Mouse (Mus musculus) midbrain, embryonic 15.5 days (tissue): Measurements from ENCODE around the gene Mrps18a. TPM values are rescaled to one million over a fixed set of nuclear protein-coding genes. Genes with fewer than 3 reads are reported as not detected.

Experiments used
- ATAC-seq: fragments of 200-750 bp; cut with Nextera tagmentation; replicated peaks from 2 replicates; pipeline ENCODE4 v1.8.0; 2017; ENCODE audit warnings: moderate TSS enrichment
- H3K27ac ChIP-seq: fragments of 300-500 bp; sonication (generic); 2 replicates; pipeline ENCODE4 v1.5.1; 2015; ENCODE audit warnings: mild to moderate bottlenecking, inconsistent platforms
- H3K27me3 ChIP-seq: fragments of 300-500 bp; sonication (generic); replicated peaks from 2 replicates; pipeline ENCODE4 v1.6.1; 2015; ENCODE audit warnings: inconsistent platforms
- H3K36me3 ChIP-seq: fragments of 300-500 bp; sonication (generic); replicated peaks from 2 replicates; pipeline ENCODE4 v1.6.1; 2015; ENCODE audit warnings: inconsistent platforms
- H3K4me1 ChIP-seq: fragments of 300-500 bp; sonication (generic); 2 replicates; pipeline ENCODE4 v1.6.1; 2015; ENCODE audit warnings: inconsistent platforms
- H3K4me2 ChIP-seq: fragments of 300-500 bp; sonication (generic); 2 replicates; pipeline ENCODE4 v1.6.1; 2015; ENCODE audit warnings: inconsistent platforms, mild to moderate bottlenecking, moderate library complexity
- H3K4me3 ChIP-seq: fragments of 300-500 bp; sonication (generic); 2 replicates; pipeline ENCODE4 v1.5.1; 2015; ENCODE audit warnings: mild to moderate bottlenecking, inconsistent platforms
- H3K9ac ChIP-seq: fragments of 300-500 bp; sonication (generic); 2 replicates; pipeline ENCODE4 v1.6.1; 2015; ENCODE audit warnings: mild to moderate bottlenecking, inconsistent platforms
- H3K9me3 ChIP-seq: fragments of 300-500 bp; sonication (generic); 2 replicates; pipeline ENCODE4 v1.6.1; 2016; ENCODE audit warnings: inconsistent platforms
- WGBS: fragments of 180-500 bp; shearing (Covaris S2); methylation state at CpG from one replicate; pipeline ENCODE4 v1.1.7; 2015; ENCODE audit warnings: mixed read lengths; 5-methylcytosine and 5-hydroxymethylcytosine counted together
- polyA plus RNA-seq: library from polyadenylated mRNA; unstranded; fragments of >200 nt; fragmentation: Nextera tagmentation; extraction: Ambion mirVana; gene quantifications from 2 replicates; pipeline ENCODE4 v1.2.1, GENCODE M21; 2015

The Mrps18a gene
- polyA plus RNA-seq, 1 experiment from 2014 or later, result 147 TPM

DNA sequence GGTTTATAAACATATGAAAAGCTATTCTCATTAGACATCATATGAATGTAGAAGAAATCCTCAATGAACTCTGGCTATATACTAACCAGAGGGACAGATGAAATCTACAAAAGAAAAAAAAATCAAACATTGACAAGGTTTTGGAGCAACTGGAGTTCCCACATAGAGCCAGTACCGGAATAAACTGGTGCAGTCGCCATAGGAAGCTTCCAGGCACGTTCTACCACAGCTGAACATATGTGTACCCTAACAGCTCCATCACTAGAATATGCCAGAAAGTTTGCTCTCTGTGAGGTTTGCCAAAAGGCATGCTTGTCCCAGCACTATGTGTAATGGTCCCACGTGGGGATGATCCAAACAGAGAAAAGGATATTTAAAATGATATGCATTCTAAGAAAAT is 2.5 kb upstream of the Mrps18a start:
- Histone ChIP-seq H3K27me3 (peaks cover 15% of the 10 kb centered on the region), H3K4me3 (no peak overlapping the region), H3K36me3 (no peaks in the 10 kb centered on the region), H3K4me2 (no peak overlapping the region), H3K4me1 (peaks cover 20% of the 10 kb centered on the region), H3K9me3 (no peaks in the 10 kb centered on the region), H3K9ac (no peak overlapping the region), H3K27ac (no peak overlapping the region)
- ATAC-seq, result no peak
- 80% methylated on average over 4 of the region's 4 CpGs for WGBS

DNA sequence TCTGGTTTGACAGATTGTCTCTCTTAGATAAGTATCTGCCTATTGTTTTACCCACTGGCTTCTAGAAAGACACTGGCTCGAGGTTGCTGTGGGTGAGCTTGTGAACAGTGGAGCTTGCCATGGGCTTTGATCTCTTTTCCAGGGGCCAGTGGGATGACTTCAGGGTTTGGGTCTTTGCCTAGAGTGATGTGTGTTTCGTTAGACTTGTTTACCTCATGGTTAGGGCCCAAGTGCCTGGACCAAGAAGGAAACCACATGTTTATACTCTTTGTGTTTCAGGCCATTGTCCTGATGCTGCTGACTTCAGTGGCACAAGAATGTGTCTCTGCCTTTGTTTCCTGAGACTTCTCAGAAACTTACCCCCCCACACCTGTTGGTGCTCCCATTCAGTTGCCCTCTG is 4.7 kb downstream of the Mrps18a start:
- 78% methylated on average over 2 of the region's 2 CpGs for WGBS

DNA sequence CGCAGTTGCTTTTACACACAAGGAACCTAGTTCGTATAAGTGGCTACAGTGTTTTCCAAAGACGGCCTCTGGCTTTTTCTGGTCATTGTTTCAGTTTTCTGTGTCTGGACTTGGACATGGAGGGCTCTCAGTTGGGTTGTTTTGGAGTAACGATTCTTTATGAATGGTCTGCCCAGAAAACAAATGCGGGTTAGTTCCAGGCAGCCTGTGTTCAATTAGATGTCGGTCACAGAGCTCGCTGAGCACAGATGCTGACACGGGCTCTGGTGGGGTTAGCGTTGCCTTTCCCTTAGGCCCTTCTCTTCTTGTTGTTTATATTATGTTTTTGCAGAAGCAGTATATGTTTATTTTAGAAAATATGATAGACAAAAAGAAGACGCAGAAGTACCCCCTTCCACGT is 5.4 kb downstream of the Mrps18a start:
- no peak overlapping the region for H3K4me3 ChIP-seq
- 90% methylated on average over 11 of the region's 11 CpGs for WGBS
- no peaks in the 10 kb centered on the region for H3K27me3 ChIP-seq
- no peak for ATAC-seq
- no peak overlapping the region for H3K27ac ChIP-seq
- no peak overlapping the region for H3K4me2 ChIP-seq
- H3K9me3 ChIP-seq, result no peaks in the 10 kb centered on the region
- H3K36me3 ChIP-seq, result peaks cover 14% of the 10 kb centered on the region; the same call in 1 of the 2 replicates
- H3K4me1 ChIP-seq, result peaks cover 17% of the 10 kb centered on the region
- no peak overlapping the region for H3K9ac ChIP-seq

More for the DNA sequence above, 4.7 kb downstream of the Mrps18a start:
- no peak overlapping the region for H3K9ac ChIP-seq
- no peak overlapping the region for H3K4me2 ChIP-seq
- no peak overlapping the region for H3K27ac ChIP-seq
- ATAC-seq, result no peak
- peaks cover 13% of the 10 kb centered on the region; the same call in 1 of the 2 replicates for H3K36me3 ChIP-seq
- H3K27me3 ChIP-seq, result no peaks in the 10 kb centered on the region
- H3K4me3 ChIP-seq, result no peak overlapping the region
- no peaks in the 10 kb centered on the region for H3K9me3 ChIP-seq
- peaks cover 17% of the 10 kb centered on the region for H3K4me1 ChIP-seq

DNA sequence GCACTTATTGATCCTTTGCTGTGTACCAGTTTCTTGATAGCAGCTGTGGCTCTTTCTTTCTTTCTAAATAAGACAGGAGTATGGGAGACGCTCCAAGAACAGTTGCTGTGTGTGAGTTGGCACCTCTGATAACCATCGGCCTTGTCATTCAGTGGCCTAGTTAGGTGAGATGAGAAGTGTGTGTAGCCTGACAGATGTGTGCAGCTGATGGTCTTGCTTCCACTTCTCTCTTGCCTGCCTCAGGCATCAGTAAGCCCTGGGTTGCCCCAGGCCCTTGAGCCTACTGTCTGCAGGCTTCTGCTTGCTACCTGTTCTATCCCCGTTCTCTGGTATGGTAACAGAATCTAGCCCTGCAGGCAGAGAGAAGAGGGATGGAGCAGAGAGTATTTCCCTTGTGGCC is 6.1 kb downstream of the Mrps18a start:
- H3K4me1 ChIP-seq, result peaks cover 10% of the 10 kb centered on the region
- no peak overlapping the region for H3K4me2 ChIP-seq
- no peak overlapping the region for H3K27ac ChIP-seq
- WGBS, result 83% methylated on average over 3 of the region's 3 CpGs
- H3K9ac ChIP-seq, result no peak overlapping the region
- H3K9me3 ChIP-seq, result no peaks in the 10 kb centered on the region
- no peaks in the 10 kb centered on the region for H3K27me3 ChIP-seq
- H3K4me3 ChIP-seq, result no peak overlapping the region
- peaks cover 15% of the 10 kb centered on the region; the same call in 1 of the 2 replicates for H3K36me3 ChIP-seq
- no peak for ATAC-seq

DNA sequence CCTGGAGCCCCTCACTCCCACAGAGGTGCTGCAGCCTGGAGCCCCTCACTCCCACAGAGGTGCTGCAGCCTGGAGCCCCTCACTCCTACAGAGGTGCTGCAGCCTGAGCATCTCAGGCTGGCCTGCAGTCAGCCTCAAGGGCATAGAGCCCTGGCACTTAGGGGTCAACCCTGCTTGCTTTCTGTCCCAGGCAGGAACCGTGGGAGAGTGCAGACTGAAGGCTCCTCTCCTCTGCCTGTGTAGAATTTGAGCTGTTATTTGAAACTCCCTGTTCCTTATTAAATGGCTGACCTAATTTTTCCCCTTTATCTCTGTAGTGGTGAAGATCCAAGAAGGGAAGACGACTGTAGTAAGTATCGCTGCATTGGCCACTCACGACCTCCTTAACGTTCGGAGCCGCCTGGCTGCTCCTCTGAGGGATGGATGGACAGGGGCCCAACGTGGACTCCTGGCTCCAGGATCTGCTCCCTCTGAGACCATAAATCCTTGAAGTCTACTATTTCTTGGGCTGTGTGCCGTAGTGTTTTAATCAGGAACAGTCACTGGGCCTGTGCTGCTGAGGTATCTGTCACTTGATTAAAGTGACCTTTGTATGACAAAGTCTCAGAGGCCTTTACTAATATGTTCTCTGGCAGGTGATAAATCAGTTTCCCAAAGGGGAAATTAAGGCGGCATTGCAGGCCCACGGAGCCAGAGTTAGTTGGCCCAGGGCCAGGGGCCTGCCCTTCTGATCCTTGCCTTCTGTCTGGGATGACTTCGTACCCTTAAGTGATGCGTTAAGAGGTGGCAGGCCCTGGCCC is 7.0 kb downstream of the Mrps18a start:
- H3K27me3 ChIP-seq, result no peaks in the 10 kb centered on the region
- ATAC-seq, result no peak
- peaks cover 22% of the 10 kb centered on the region; the same call in 1 of the 2 replicates for H3K36me3 ChIP-seq
- no peak overlapping the region for H3K4me2 ChIP-seq
- no peaks in the 10 kb centered on the region for H3K9me3 ChIP-seq
- H3K9ac ChIP-seq, result no peak overlapping the region
- no peak overlapping the region for H3K4me3 ChIP-seq
- H3K27ac ChIP-seq, result no peak overlapping the region
- 86% methylated on average over 13 of the region's 13 CpGs for WGBS
- H3K4me1 ChIP-seq, result peaks cover under 1% of the 10 kb centered on the region; the same call in 1 of the 2 replicates

DNA sequence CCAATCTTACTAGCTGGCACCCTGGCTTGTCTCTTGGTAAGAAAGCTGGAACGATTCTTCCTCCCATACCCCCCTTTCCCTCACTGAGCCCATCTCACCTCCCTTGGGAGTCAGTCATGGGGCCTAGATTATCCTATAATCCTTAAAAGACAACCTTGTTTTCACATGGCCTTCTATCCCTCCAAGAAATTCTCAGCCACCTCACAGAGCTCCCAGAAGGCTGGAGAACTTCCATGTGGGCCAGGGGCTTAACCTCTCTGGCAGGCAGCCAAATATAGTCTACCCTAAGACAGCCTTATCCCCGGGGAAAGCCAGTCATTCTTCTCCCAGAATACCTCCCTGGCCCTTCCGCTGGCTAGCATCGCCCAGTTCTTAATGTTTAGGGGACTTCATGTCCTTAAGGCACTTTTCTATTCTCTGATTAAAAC is 7.7 kb downstream of the Mrps18a start:
- no peak for ATAC-seq
- H3K4me3 ChIP-seq, result no peak overlapping the region
- WGBS, result 60% methylated on average over 4 of the region's 4 CpGs
- no peak overlapping the region for H3K9ac ChIP-seq
- H3K36me3 ChIP-seq, result peaks cover 28% of the 10 kb centered on the region
- no peaks in the 10 kb centered on the region; the same call in 1 of the 2 replicates for H3K4me1 ChIP-seq
- H3K4me2 ChIP-seq, result no peak overlapping the region
- no peaks in the 10 kb centered on the region for H3K9me3 ChIP-seq
- no peak overlapping the region for H3K27ac ChIP-seq
- no peaks in the 10 kb centered on the region for H3K27me3 ChIP-seq

DNA sequence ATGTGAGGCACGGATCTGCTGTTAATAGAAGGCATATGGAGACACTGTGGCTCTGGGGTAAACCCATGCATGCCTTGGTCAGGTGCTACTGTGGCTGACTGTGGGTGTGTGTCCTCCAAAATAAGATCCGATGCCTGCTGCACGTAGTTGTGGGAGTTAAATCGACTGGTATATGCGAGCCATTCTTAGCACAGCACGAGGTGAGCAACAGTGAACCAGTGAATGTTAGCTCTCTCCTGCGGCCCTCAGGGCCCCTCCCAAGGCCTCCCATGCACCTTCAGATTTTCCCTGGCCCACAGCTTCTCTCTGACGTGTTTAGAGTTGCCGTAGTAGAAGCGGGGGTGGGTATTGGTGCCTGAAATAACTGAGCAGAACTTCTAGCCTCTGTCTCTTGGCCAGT is 8.9 kb downstream of the Mrps18a start:
- no peak overlapping the region for H3K27ac ChIP-seq
- ATAC-seq, result no peak
- 91% methylated on average over 10 of the region's 10 CpGs for WGBS

DNA sequence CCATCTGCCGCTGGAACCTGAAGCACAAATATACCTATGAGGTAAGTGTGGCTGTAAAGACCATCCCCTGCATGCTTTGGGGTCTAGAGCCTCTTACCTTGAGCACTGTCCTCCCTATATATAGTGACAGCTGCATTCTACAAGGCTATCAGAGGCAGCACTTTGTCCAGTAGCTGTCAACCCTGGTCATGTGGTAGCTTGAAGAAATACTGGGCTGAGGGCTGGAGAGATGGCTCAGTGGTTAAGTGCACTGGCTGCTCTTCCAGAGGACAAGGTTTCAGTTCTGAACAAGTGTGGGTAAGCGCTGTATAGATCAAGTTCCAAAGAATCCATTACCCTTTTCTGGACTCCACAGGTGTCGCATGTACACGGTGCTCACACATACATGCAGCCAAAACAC is 12.0 kb downstream of the Mrps18a start:
- peaks cover 61% of the 10 kb centered on the region for H3K36me3 ChIP-seq
- no peak for ATAC-seq
- H3K9me3 ChIP-seq, result no peaks in the 10 kb centered on the region
- no peaks in the 10 kb centered on the region for H3K4me1 ChIP-seq
- WGBS, result 97% methylated on average over 4 of the region's 4 CpGs
- no peak overlapping the region for H3K4me3 ChIP-seq
- no peak overlapping the region for H3K27ac ChIP-seq
- H3K4me2 ChIP-seq, result no peak overlapping the region
- no peaks in the 10 kb centered on the region for H3K27me3 ChIP-seq
- H3K9ac ChIP-seq, result no peak overlapping the region

More for the DNA sequence above, 8.9 kb downstream of the Mrps18a start:
- Histone ChIP-seq H3K4me2 (no peak overlapping the region), H3K36me3 (peaks cover 39% of the 10 kb centered on the region), H3K4me3 (no peak overlapping the region), H3K4me1 (no peaks in the 10 kb centered on the region), H3K9ac (no peak overlapping the region), H3K27me3 (no peaks in the 10 kb centered on the region), H3K9me3 (no peaks in the 10 kb centered on the region)

DNA sequence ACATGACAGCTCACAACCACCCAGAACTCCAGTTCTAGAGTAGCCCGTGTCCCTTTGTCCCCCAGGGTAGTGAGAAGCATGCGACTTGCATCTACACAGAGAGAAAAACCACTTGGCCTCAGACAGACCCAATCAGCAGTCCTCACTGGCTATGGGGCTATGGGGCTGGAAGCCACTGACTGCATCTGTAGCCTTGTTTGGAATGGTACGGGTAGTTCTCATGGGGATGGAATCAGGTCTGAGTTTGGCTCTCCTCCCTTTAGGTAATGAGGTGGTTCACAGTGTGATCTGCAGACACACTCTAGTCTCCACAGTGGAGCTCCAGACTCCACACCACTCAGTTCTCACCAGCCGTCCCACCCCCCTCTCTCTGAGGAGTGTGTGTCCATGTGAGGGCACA is 12.5 kb downstream of the Mrps18a start:
- no peaks in the 10 kb centered on the region for H3K4me1 ChIP-seq
- ATAC-seq, result no peak
- H3K9ac ChIP-seq, result no peak overlapping the region
- no peaks in the 10 kb centered on the region for H3K9me3 ChIP-seq
- H3K27ac ChIP-seq, result no peak overlapping the region
- H3K4me3 ChIP-seq, result no peak overlapping the region
- H3K36me3 ChIP-seq, result peaks cover 62% of the 10 kb centered on the region
- no peaks in the 10 kb centered on the region for H3K27me3 ChIP-seq
- WGBS, result 94% methylated on average over 4 of the region's 4 CpGs
- no peak overlapping the region for H3K4me2 ChIP-seq

DNA sequence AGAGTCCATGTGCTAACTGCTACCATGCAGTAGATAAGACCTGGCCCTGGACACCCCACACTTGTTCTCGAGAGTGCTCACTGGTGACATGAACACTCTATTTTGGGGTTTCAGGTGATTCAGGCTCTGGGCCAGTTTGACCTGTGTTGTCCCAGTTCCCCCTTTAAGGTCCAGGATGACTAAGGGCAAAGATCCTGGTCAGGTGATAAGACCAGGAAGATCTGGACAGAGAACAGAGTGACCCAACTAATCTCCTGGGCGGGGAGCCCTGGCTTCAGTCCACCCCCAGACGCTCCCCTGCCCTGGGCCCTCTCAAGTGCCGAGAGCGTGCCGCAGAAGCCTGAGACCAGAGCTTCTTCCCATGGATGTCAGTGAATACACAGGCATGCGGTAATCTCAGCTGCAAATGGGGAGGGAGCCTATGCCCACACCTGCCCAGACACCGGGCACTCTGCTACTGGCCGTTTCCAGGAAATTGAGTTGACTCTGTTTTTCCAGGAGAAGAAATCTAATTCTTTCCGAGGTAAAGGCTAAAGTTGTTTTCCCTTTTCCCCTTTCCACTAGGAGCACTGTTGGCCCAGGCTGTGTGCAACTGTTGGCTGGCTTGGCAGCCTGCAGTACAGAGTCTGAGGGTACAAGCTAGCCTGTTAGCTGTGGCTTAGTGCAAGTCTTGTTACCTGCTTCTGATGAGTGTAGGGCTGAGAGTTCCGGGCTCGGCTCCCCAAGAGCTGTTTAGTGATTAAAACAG is 13.3 kb downstream of the Mrps18a start:
- H3K27me3 ChIP-seq, result no peaks in the 10 kb centered on the region
- WGBS, result 92% methylated on average over 12 of the region's 12 CpGs
- H3K36me3 ChIP-seq, result peaks cover 69% of the 10 kb centered on the region

DNA sequence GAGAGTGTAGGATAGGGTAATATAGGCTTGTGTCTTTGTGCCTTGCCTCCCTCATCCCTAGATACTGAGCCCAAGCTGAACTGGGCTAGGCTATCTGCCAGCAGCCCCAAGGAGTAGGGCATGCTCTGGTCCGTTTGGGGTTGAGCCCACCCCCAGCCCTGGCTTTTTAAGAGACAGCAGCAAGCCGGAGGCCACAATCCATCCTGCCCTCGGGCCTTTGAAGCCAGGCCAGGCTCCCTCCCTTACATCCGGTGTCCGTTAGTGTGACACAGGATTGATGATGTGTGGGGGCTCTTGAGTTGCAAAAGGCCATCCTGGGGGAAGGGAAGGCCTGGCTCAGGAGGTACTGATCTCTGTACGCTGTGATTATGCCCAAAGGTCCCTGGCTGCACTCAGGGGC is 15.8 kb downstream of the Mrps18a start:
- ATAC-seq, result no peak
- H3K27ac ChIP-seq, result no peak overlapping the region
- no peaks in the 10 kb centered on the region for H3K27me3 ChIP-seq
- no peaks in the 10 kb centered on the region for H3K9me3 ChIP-seq
- no peak overlapping the region for H3K4me3 ChIP-seq
- H3K4me1 ChIP-seq, result no peaks in the 10 kb centered on the region
- H3K9ac ChIP-seq, result no peak overlapping the region
- no peak overlapping the region for H3K4me2 ChIP-seq
- WGBS, result 89% methylated on average over 6 of the region's 6 CpGs
- H3K36me3 ChIP-seq, result peaks cover 65% of the 10 kb centered on the region

More for the DNA sequence above, 13.3 kb downstream of the Mrps18a start:
- Histone ChIP-seq H3K9ac (no peak overlapping the region), H3K27ac (no peak overlapping the region), H3K9me3 (no peaks in the 10 kb centered on the region), H3K4me1 (no peaks in the 10 kb centered on the region), H3K4me3 (no peak overlapping the region), H3K4me2 (no peak overlapping the region)
- ATAC-seq, result no peak

DNA sequence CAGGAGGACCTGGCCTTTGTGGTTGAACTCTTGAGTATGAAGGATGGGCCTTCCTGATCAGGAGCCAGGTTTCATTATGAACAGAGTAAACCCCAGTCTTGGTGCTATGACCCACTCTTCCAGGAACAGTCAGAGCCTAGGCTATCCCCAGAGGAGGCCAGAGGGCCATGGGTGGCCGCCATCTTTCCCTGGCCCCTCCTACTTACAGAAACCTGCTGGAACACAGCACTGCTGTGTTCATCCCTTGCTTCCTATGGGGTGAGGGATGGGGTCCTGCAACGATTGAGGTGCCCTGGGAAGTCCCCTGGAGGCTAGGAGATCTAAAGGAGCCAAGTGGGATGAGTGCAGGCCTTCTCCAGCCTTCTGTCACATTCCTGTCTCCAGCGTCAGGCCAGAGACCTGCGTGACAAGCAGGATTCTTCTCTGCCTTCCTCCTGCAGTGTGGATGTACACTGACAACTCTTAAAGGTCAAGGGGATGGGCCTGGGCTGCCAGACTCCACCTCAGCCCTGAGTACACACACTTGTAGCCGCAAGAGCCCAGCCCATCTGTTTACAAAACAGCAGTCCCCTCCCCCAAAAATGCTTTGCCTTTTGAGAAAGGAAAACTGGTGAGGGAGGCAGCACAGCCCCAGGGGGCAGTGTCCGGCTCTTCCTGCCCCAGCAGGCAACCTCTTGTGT is 17.2 kb downstream of the Mrps18a start:
- no peaks in the 10 kb centered on the region for H3K27me3 ChIP-seq
- no peaks in the 10 kb centered on the region for H3K9me3 ChIP-seq
- WGBS, result 84% methylated on average over 6 of the region's 6 CpGs
- no peak overlapping the region for H3K27ac ChIP-seq
- H3K9ac ChIP-seq, result no peak overlapping the region
- H3K4me3 ChIP-seq, result no peak overlapping the region
- no peak overlapping the region for H3K4me2 ChIP-seq
- peaks cover 55% of the 10 kb centered on the region for H3K36me3 ChIP-seq
- ATAC-seq, result no peak
- peaks cover 5% of the 10 kb centered on the region; the same call in 1 of the 2 replicates for H3K4me1 ChIP-seq
